Mouse (Mus musculus) c-Kit-positive CD71-positive TER-119-positive erythroid progenitor cells, embryonic 14.5 days (primary cell): ENCODE results near the gene 0610030E20Rik.

ENCODE experiments used
- DNase-seq: peaks from one replicate; pipeline ENCODE4 v3.0.0-alpha.2; 2013; ENCODE audit warnings: low spot score

0610030E20Rik gene

GRCm38 (mm10) chr6:72347166-72347941 is at the start of gene 0610030E20Rik:
Gene 0610030E20Rik, plus strand, starts transcription at chr6:72347317.
- peak; percentile 65 for DNase-seq

DNA sequence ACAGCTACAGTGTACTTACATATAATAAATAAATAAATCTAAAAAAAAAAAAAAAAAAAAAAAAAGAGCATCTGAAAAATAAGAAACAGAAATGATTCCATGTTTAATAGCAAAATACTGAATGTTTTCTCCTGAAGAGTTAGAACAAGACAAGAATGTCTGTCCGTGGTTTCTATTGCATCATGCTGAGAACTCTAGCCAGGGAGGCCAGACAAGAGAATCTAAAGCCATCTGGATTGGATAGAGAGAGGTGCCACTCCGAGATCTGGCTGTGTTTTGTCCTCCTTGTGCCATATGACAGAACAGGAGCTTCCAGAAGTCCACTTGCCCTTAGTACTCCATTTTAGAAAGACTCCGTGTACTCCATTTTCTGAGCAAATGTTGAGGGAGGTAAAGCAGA is 49.3 kb upstream of the 0610030E20Rik start:
- DNase-seq: no peak

GRCm38 (mm10) chr6:72302349-72302925 is 44.7 kb upstream of the 0610030E20Rik start:
- no peak for DNase-seq

DNA sequence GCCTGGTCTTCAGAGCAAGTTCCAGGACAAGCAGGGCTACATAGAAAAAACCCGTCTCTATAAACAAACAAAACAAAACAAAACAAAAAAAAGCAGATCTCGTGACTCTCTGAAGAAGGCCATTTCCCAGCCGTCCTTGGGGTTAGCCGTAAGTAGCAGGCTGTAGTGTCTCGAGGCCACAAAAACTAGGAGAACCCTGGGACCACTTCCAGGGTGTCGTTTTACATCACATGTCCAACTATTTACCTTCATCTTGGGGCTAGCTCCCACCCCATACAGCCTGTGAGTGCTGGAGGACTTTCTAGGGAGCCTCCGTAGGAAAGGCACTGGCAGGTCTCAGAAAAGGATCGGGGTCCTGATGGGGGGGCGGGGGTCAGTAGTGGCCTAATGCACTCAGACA is 43.6 kb upstream of the 0610030E20Rik start:
- DNase-seq: no peak

DNA sequence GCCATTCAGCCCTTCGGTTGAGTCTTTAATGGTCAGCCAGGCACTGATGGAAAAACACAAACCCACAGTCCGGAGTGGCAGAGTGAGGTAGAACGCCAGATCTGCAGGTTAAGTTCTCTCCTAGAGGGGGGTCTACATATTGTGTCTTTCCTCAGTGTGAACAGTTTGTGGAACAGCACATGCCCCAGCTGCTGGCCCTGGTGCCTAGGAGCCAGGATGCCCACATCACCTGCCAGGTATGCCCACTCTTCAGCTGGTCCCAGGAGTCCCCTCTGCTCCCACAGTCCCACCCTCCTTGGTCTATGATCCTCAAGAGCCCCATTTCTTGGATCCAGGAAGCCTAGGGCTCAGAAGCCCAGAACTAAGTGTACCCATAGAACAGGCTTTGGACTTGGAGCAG is 34.9 kb upstream of the 0610030E20Rik start:
- DNase-seq: no peak

DNA sequence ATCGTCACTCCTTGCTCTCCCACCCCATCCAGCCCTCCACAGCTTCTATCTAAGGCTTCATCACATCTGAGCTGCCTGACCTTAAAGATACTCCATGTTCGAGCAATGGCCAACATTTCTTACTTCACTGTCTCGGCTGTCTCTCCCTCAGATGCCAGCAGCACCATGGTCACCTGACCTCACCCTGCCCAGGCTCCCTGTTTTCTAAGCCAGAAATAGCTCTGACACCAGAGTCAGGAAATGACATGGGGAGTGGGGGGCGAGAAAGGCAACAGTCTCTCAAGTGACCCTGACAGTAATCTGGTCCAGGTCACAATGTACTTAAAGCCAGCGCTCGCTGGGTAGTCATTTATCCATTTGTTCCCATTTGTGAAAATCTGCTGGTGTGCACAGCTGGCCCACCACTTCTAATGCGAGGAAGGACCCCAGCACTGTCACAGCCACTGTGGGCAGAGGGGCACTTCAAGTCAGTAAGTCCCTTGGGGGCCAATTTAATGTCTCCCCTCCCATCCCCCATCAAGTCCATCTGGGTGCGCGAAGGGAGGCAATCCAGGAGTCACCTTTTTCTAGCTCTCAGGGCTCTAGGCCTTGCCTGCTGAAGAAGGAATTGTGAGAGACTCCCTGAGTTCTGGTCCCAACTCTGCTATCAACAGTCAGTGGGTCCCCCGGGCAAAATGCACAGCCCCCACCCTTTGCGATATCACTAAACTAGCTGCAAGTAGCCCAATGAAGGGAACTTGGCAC is 33.8 kb upstream of the 0610030E20Rik start:
- no peak for DNase-seq

DNA sequence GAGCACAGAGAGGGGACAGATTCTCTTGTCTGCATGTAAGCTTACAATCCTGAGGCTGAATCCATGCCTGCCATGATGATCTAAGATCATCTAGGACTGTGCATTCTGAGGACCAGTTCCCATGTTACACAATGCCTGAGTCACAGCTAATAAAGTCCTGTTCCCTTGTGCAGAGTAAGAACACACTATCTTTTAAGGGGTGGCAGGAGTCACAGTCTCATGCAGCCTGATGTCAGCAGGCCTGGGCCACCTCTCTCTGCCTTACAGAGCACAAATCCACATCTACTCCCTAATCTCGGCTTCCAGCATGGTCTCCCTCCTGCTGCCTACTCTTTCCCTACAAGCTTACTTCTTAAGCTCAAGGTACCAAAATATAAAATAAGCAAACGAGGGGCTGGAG is 31.7 kb upstream of the 0610030E20Rik start:
- DNase-seq: no peak

DNA sequence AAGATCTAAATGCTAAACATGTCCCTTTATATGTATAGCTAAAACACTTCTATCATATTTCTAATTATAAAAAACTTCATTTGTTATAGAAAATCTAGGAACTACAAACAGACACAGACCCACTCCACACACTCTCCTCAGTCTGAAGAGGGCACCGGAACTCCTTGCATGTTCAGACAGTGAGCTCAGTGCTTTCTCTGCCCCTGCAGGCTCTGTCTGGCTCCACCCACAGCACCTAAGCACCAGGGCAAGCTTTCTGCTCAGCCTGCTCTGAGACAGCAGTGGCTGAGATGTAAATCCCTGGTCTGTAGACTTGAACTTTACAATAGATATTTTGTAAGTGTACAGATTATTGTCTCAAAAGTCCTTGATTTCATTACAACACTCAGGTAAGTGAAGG is 31.1 kb upstream of the 0610030E20Rik start:
- DNase-seq: no peak

GRCm38 (mm10) chr6:72318440-72318839 is 28.7 kb upstream of the 0610030E20Rik start:
- no peak for DNase-seq

- peak; percentile 25 for DNase-seq
These were observed 28.1 kb upstream of the 0610030E20Rik start for GRCm38 (mm10) chr6:72319019-72319418.

DNA sequence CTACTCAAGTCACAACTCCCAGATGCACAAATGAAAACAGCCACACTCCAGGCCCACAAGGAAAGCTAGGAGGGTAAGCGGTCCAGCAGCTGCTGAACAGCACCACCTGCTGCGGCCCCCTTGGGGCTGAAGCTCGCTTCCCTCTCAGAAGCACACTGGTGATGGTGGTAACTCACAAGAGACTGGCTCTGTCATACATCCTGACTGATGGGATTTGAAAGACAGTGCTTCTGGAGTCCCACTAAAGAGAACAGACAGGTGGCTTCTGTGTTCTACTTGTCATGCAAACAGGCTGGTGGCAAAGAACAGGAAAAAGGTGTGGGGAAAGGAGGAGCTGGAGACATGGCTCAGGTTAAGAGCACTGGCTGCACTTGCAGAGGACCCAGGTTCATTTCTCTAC is 24.2 kb upstream of the 0610030E20Rik start:
- DNase-seq: no peak

- DNase-seq: peak; percentile 65
These were observed 23.2 kb upstream of the 0610030E20Rik start for GRCm38 (mm10) chr6:72323786-72324508.

DNA sequence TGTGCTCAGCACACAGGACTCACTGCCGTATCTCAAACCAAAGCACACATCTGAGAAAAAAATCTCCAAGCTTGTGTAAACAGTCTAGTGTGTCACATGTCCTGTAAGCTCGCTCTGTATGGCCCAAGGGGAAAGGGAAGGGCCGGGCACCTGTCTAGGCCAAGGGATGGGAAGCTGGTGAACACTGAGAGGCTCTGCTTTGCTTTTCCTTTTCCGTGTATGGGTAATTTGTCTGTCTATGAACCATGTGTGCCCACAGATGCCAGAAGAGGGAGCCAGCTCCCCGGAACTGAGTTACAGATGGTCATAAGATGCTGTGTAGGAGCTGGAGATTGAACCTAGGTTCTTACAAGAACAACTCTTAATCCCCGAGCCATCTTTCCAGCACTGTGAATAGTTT is 20.8 kb upstream of the 0610030E20Rik start:
- DNase-seq: peak; percentile 25

GRCm38 (mm10) chr6:72329019-72329418 is 18.1 kb upstream of the 0610030E20Rik start:
- no peak for DNase-seq

GRCm38 (mm10) chr6:72330133-72330532 is 17.0 kb upstream of the 0610030E20Rik start:
- DNase-seq: no peak

DNA sequence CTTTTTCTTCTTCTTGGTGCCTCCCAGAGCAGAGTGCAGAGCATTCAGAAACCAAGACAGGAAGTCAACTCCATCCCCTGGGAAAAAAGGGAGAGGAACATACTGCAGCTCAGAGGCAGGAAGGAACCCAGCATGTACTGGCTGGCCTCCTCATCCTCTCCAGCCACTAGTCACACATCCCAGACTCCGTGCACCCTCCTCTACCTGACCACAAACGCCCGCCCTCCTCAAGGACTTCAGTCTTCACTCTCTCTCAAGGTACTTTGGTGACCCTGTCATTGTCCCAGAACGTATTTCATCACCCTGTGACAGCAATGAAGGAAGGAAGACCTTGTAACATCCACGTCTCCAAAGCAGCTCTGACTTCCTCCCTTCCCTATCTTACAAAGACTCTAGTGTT is 14.0 kb upstream of the 0610030E20Rik start:
- DNase-seq: no peak

GRCm38 (mm10) chr6:72340481-72340880 is 6.6 kb upstream of the 0610030E20Rik start:
- DNase-seq: no peak

DNA sequence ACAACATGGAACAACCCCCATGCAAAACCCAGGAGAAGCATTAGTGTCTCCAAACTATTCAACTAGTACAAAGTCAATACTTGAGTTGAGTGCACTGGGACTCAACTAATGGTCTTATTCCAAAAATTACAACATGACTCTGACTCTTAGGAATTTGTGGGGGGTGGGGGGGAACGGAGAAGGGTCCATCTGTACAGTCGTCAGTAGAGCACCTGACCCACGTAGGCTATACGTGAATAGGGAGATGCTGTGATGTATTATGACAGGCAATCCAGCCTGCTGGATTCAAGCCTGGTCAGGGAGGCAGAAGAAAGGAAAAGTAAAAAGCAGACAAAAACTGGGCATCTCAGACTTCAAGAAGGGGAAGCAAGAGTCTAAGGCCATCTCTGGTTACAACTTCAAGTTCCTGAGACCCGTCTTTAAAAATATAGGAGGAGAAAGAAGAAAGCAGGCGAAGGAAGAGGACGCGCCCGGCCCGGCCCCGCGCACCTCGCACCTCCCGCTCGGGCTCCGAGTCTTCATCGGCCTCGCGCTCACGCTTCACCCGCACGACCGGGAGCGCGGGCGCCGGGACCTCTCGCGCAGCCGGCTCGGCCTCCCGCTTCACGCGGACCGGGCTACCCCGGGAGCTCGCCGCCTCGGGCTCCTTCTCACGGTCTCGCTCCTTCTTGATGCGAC is 2.6 kb upstream of the 0610030E20Rik start:
- no peak for DNase-seq

DNA sequence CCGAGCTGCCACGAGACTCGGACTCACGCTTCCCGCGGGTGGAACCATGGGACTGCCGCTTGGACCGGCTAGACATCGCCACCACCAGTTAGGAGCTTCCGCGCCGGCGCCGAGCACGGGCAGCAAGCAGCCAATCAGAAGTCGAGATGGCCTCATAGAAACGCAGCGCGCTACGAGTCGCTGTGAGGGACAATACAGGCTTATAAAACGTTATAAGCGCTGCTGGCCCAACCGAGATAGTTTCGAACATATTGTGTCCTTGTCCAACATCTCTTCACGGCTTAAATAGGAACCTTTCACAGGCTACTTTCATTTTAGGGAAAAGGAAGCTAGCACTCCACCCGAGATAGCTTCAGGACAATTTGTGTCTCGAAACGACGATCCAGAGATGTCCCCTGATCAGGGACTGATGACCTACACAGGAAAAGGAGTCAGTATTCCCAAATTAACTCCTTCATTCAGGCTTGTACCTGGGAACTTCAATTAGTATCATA is 2.0 kb upstream of the 0610030E20Rik start, which contains the start of gene Usp39:
Usp39 (minus strand) TSS at position 111 of the 494 bp plus-strand sequence.
- DNase-seq: peak; percentile 96

- DNase-seq: peak; percentile 47
These were observed 1.5 kb upstream of the 0610030E20Rik start for GRCm38 (mm10) chr6:72345633-72346032.

DNA sequence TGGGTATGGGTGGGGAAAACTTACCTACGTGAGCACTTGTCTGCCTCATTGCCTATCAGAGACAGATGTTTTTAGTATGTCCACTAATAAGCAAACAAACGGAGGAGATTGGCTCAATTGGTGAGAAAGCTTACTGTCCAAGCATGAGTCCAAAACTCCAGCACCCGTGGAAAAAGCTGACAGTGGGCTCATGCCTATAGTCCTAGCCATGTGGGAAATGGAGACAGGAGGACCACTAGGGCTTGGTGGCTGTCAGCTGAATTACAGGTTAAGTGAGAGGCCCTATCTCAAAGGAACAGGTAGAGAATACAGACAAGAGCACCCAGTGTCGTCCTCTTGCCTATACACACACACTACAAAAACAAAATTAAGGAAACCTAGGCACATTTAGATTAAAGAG is 856 bp upstream of the 0610030E20Rik start:
- no peak for DNase-seq
